Mouse (Mus musculus) heart, embryonic 13.5 days (tissue): ENCODE data around the gene Tmem54. TPM values are rescaled to one million over a fixed set of nuclear protein-coding genes. Genes with fewer than 3 reads are reported as not detected.

Source experiments
- ATAC-seq: fragments of 200-750 bp; cut with Nextera tagmentation; 2 replicates; pipeline ENCODE4 v1.8.0; 2017; ENCODE audit warnings: moderate TSS enrichment; ENCODE audit not compliant: insufficient number of reproducible peaks, low FRiP score, low TSS enrichment; ENCODE audit errors: extremely low read depth
- H3K27ac ChIP-seq: fragments of 300-500 bp; sonication (generic); replicated peaks from 2 replicates; pipeline ENCODE4 v1.5.1; 2015; ENCODE audit warnings: moderate library complexity, mild to moderate bottlenecking, inconsistent platforms
- H3K27me3 ChIP-seq: fragments of 300-500 bp; sonication (generic); replicated peaks from 2 replicates; pipeline ENCODE4 v1.6.1; 2015; ENCODE audit warnings: mild to moderate bottlenecking, inconsistent platforms
- H3K36me3 ChIP-seq: fragments of 300-500 bp; sonication (generic); 2 replicates; pipeline ENCODE4 v1.6.1; 2015; ENCODE audit warnings: mild to moderate bottlenecking, inconsistent platforms
- H3K4me1 ChIP-seq: fragments of 300-500 bp; sonication (generic); 2 replicates; pipeline ENCODE4 v1.6.1; 2015; ENCODE audit warnings: inconsistent platforms
- H3K4me2 ChIP-seq: fragments of 300-500 bp; sonication (generic); 2 replicates; pipeline ENCODE4 v1.6.1; 2015; ENCODE audit warnings: inconsistent platforms, mild to moderate bottlenecking, moderate library complexity
- H3K4me3 ChIP-seq: fragments of 300-500 bp; sonication (generic); 2 replicates; pipeline ENCODE4 v1.5.1; 2015; ENCODE audit warnings: moderate library complexity, mild to moderate bottlenecking, inconsistent platforms
- H3K9ac ChIP-seq: fragments of 300-500 bp; sonication (generic); 2 replicates; pipeline ENCODE4 v1.6.1; 2015; ENCODE audit warnings: inconsistent platforms, mild to moderate bottlenecking, moderate library complexity
- H3K9me3 ChIP-seq: fragments of 300-500 bp; sonication (generic); 2 replicates; pipeline ENCODE4 v1.6.1; 2016; ENCODE audit warnings: inconsistent platforms
- WGBS: fragments of 180-500 bp; shearing (Covaris S2); methylation state at CpG from one replicate; pipeline ENCODE4 v1.1.7; 2015; ENCODE audit warnings: mixed read lengths; 5-methylcytosine and 5-hydroxymethylcytosine counted together
- polyA plus RNA-seq: library from polyadenylated mRNA; unstranded; fragments of >200 nt; fragmentation: Nextera tagmentation; extraction: Ambion mirVana; gene quantifications from 2 replicates; pipeline ENCODE4 v1.2.1, GENCODE M21; 2015

The Tmem54 gene
- polyA plus RNA-seq, 1 experiment from 2014 or later = 1.0 TPM

- Histone ChIP-seq H3K9me3 (no peaks in the 10 kb centered on the region), H3K4me3 (peak overlapping the region; percentile 25), H3K36me3 (no peaks in the 10 kb centered on the region), H3K9ac (peak overlapping the region; percentile 52; the same call in 1 of the 2 replicates), H3K27ac (no peak overlapping the region), H3K4me2 (peak overlapping the region; percentile 60), H3K4me1 (peaks cover 42% of the 10 kb centered on the region), H3K27me3 (peaks cover 73% of the 10 kb centered on the region)
- WGBS = 8% methylated on average over 15 of the region's 15 CpGs
- ATAC-seq = no peak
Measured at GRCm38 (mm10) chr4:129134799-129135585, 29.6 kb downstream of the Tmem54 start.

- Histone ChIP-seq H3K36me3 (no peaks in the 10 kb centered on the region), H3K4me2 (no peak overlapping the region), H3K4me3 (no peak overlapping the region), H3K27ac (no peak overlapping the region), H3K27me3 (peaks cover 71% of the 10 kb centered on the region), H3K9ac (no peak overlapping the region), H3K4me1 (peaks cover 40% of the 10 kb centered on the region), H3K9me3 (no peaks in the 10 kb centered on the region)
- 46% methylated on average over 2 of the region's 2 CpGs for WGBS
- ATAC-seq = no peak
Measured at GRCm38 (mm10) chr4:129135637-129136036, 30.3 kb downstream of the Tmem54 start.

GRCm38 (mm10) chr4:129136189-129136578 lies 30.8 kb downstream of the Tmem54 start:
- H3K27me3 ChIP-seq = peaks cover 67% of the 10 kb centered on the region
- H3K4me2 ChIP-seq = peak overlapping the region; percentile 90
- H3K36me3 ChIP-seq = no peaks in the 10 kb centered on the region
- peak overlapping the region; percentile 67 for H3K4me3 ChIP-seq
- 32% methylated on average over 9 of the region's 9 CpGs for WGBS
- H3K27ac ChIP-seq = no peak overlapping the region
- H3K4me1 ChIP-seq = peaks cover 41% of the 10 kb centered on the region
- H3K9me3 ChIP-seq = no peaks in the 10 kb centered on the region
- no peak for ATAC-seq
- H3K9ac ChIP-seq = peak overlapping the region; percentile 88

GRCm38 (mm10) chr4:129136579-129137391 lies 31.4 kb downstream of the Tmem54 start, which contains the start of gene Fndc5:
Gene Fndc5 (plus strand): TSS chr4:129136999.
- 2% methylated on average over 36 of the region's 80 CpGs for WGBS
- Histone ChIP-seq H3K4me1 (peaks cover 47% of the 10 kb centered on the region), H3K9me3 (no peaks in the 10 kb centered on the region), H3K27ac (peak within 1 kb of the TSS; percentile 36), H3K9ac (peak within 1 kb of the TSS; percentile 88), H3K4me2 (peak within 1 kb of the TSS; percentile 90), H3K27me3 (peaks cover 61% of the 10 kb centered on the region), H3K36me3 (no peaks in the 10 kb centered on the region), H3K4me3 (peak within 1 kb of the TSS; percentile 67)
- ATAC-seq = 0 out of 2 replicates have a peak, but pooled peaks have one; percentile 18

GRCm38 (mm10) chr4:129137392-129138321 lies 32.3 kb downstream of the Tmem54 start:
- peaks cover 55% of the 10 kb centered on the region for H3K4me1 ChIP-seq
- no peak for ATAC-seq
- H3K9me3 ChIP-seq = no peaks in the 10 kb centered on the region
- peak overlapping the region; percentile 67 for H3K4me3 ChIP-seq
- H3K27me3 ChIP-seq = peaks cover 53% of the 10 kb centered on the region
- H3K4me2 ChIP-seq = peak overlapping the region; percentile 90
- H3K27ac ChIP-seq = peak overlapping the region; percentile 36
- 47% methylated on average over 14 of the region's 14 CpGs for WGBS
- no peaks in the 10 kb centered on the region for H3K36me3 ChIP-seq
- H3K9ac ChIP-seq = peak overlapping the region; percentile 88

- 60% methylated on average over 5 of the region's 5 CpGs for WGBS
Measured at GRCm38 (mm10) chr4:129139642-129140041, 34.3 kb downstream of the Tmem54 start.

GRCm38 (mm10) chr4:129140808-129141207 lies 35.5 kb downstream of the Tmem54 start:
- no peak overlapping the region for H3K9ac ChIP-seq

More at GRCm38 (mm10) chr4:129139642-129140041, 34.3 kb downstream of the Tmem54 start:
- no peaks in the 10 kb centered on the region for H3K9me3 ChIP-seq
- H3K4me1 ChIP-seq = peaks cover 71% of the 10 kb centered on the region
- no peak for ATAC-seq
- no peak overlapping the region for H3K9ac ChIP-seq
- H3K27me3 ChIP-seq = peaks cover 51% of the 10 kb centered on the region
- no peak overlapping the region for H3K4me2 ChIP-seq
- H3K27ac ChIP-seq = no peak overlapping the region
- no peak overlapping the region for H3K4me3 ChIP-seq
- peaks cover 3% of the 10 kb centered on the region; the same call in 1 of the 2 replicates for H3K36me3 ChIP-seq

GRCm38 (mm10) chr4:129141560-129142438 lies 36.5 kb downstream of the Tmem54 start:
- H3K27ac ChIP-seq = peak overlapping the region; percentile 74
- 54% methylated on average over 17 of the region's 17 CpGs for WGBS
- peaks cover 32% of the 10 kb centered on the region for H3K27me3 ChIP-seq
- H3K9ac ChIP-seq = peak overlapping the region; percentile 64
- no peak overlapping the region for H3K4me3 ChIP-seq
- peak; percentile 26; the same call in 1 of the 2 replicates for ATAC-seq
- no peaks in the 10 kb centered on the region for H3K9me3 ChIP-seq
- peak overlapping the region; percentile 35 for H3K4me2 ChIP-seq
- peaks cover 3% of the 10 kb centered on the region; the same call in 1 of the 2 replicates for H3K36me3 ChIP-seq
- peaks cover 87% of the 10 kb centered on the region for H3K4me1 ChIP-seq

More at GRCm38 (mm10) chr4:129140808-129141207, 35.5 kb downstream of the Tmem54 start:
- no peak overlapping the region for H3K4me2 ChIP-seq
- ATAC-seq = no peak
- H3K36me3 ChIP-seq = peaks cover 3% of the 10 kb centered on the region; the same call in 1 of the 2 replicates
- H3K27ac ChIP-seq = peak overlapping the region; percentile 74
- no peaks in the 10 kb centered on the region for H3K9me3 ChIP-seq
- 77% methylated on average over 4 of the region's 4 CpGs for WGBS
- peaks cover 77% of the 10 kb centered on the region for H3K4me1 ChIP-seq
- peaks cover 41% of the 10 kb centered on the region for H3K27me3 ChIP-seq
- H3K4me3 ChIP-seq = no peak overlapping the region

- Histone ChIP-seq H3K4me2 (no peak overlapping the region), H3K4me3 (no peak overlapping the region), H3K27ac (no peak overlapping the region), H3K4me1 (peaks cover 84% of the 10 kb centered on the region), H3K27me3 (peaks cover 26% of the 10 kb centered on the region), H3K36me3 (peaks cover 3% of the 10 kb centered on the region; the same call in 1 of the 2 replicates), H3K9ac (peak overlapping the region; percentile 33), H3K9me3 (no peaks in the 10 kb centered on the region)
- WGBS = 80% methylated on average over 11 of the region's 11 CpGs
- no peak for ATAC-seq
Measured at GRCm38 (mm10) chr4:129142439-129143045, 37.2 kb downstream of the Tmem54 start.
